Mouse (Mus musculus) embryo, embryonic 11.5 days (tissue): ENCODE measurements around the gene Cyp17a1.

Experiments used
- DNase-seq: peaks from one replicate; pipeline ENCODE4 v3.0.0-alpha.2; 2012; ENCODE audit warnings: low read depth, low spot score

The Cyp17a1 gene

DNA sequence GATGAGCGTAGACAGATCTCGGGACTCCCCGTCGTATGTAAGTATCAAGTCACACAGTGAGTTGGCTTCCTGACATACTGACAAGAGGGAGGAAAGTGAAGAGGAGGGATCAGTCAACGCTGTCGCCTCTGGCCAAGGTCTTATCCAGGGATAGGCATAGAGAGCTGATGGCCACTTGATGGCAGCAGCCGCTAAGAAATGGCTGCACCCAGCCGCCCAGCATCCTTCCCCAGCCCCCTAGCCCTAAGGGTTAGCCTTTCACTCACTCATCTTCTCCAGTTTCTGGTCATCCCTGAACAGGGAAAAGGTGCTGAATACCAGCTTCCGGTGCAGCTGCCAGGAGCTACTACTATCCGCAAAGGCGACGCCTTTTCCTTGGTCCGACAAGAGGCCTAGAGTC is 2.3 kb downstream of the Cyp17a1 start:
- peak; percentile 30 for DNase-seq

DNA sequence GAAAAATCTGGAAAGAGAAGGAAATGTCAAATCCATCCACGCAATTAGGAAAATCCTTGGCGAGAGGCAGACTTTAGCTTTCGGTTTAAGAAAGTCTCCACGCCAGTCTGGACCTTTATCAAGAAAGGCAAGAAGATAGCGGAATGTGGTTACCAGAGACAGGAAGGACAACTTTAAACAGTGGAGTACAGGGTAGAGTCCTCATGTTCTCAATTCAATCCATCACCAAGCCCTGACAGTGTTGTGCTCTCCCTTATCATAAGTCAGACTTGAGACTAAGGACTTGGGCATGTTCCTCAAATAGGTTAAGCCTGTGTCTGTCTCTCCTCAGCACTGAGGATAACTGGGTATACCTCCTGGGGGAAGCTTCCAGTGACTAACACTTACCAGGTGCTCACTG is 3.2 kb downstream of the Cyp17a1 start:
- DNase-seq = no peak

DNA sequence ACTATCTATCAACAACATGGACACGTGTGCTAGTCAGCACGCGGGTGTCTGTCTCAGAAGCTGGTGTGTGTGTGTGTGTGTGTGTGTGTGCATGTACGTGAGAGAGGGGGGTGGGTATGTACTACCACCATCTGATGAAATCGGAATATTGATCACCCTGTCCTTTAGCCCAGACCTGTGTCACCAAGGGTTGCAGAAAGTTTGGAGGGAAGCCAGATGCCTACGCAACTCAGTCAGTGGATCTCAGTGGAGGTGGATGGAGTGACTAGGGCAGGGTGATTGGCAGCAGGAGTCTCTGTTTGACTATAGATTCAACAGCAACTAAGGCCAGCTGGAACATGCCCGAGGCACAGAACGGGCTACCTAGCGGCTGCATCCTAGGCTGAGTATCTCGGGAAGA is 4.7 kb downstream of the Cyp17a1 start:
- no peak for DNase-seq

DNA sequence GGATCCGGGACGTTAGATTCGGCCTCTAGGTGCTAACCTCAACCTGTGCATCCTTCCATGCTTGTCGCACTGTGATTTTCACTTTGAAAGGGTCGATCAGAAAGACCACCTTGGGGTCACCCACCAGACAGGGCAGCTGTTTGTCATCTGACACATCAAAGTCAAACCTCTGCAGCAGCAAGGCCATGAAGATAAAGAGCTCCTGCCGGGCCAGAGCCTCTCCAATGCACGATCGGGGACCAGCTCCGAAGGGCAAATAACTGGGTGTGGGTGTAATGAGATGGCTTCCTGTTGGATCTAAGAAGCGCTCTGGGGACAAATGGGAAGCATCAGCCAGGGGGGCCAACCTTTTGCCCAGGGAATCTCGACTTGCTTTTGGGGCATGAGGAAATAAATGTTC is 5.7 kb downstream of the Cyp17a1 start:
- DNase-seq = no peak

DNA sequence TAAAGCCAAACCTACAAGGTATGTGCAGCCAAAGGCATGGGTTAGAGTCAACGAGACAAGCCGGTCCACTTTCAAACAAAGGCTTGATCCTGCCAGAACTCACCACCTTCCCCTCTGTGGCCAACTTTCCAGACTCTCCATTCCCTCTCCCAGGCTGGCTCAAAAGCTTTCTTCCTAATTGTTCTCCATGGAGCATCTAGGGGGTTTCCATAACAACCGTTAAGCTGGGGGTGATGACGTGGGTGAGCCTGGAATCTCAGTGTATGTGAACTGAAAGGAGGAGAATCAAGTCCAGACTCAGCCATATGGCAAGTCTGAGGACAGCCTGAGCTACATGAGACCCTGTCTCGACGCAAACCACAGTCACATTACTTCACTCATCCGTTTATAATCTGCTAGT is 7.5 kb downstream of the Cyp17a1 start:
- no peak for DNase-seq

DNA sequence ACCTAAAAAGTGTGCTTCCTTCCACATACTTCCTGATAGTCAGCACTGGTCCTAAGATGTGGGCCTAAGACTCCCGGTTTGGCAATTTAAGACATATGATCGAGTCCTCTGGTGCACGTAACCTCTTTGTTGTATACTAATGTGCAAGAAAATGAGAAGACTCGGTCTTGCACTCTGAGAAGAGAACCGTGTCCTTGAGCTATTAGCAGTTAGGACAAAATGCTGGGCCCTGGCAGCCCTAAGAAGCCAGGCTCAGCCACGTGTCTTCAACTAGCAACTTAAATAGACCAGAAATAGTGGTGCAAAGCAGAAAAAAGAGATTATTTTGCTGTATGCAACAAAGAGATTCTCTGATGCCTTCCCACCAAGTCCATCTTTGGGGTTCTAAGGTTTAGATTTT is 10.2 kb downstream of the Cyp17a1 start:
- DNase-seq = no peak

DNA sequence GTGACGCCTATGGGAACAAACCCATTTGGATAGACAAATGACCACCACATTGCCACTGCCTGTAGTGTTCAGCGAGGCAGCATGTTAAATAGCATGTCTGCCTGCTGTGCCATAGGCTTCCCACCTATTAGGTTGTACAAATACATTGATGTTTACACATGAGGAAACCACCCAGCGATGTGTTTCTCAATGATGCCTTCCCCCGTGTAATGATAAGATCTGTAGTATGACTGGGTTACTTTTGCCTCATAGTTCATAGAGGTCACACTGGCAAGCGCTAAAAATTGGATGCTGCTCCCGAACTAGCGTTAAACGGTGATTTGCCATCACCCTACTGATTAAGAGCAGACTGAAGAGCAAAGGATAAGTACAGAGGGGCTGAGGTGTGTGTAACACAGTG is 10.8 kb downstream of the Cyp17a1 start:
- no peak for DNase-seq

DNA sequence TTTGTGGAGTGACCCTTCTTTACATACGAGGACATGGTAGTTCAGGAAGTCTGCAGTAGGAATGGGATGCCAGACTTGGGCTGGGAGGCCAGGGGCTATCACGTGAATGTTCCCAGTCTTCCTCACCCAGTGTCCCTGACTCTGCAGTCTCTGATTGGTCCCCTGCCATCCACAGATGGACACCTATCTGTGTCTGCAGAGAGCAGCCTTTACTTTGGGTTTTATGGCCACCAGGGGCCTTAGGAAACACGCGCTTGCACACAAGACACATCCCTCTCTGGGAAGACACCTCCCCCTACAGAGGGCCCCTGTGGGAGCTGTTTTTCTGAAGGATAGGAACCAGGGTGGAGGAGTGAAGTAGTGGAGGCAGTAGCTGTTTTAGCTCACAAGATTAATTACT is 11.5 kb downstream of the Cyp17a1 start:
- DNase-seq = no peak

DNA sequence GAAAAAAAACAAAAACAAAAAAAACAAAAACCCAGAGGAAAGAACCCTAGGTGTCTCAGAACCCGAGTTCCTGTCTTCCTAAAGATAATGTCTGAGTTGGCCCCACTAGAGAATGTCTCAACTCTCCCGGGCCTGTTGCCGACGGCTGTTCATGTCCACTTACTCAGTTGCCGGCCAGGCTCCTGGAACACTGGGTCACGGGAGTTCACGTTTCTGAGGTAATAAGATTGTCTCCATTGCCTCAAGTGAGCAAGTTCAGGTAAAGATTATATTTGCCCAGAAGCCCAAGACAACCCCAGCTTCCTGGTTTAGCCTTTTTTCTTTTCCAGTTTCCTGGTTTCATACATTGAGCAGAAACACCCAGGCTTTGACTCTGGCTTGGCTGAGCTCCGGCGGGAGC is 14.1 kb downstream of the Cyp17a1 start:
- DNase-seq = no peak

DNA sequence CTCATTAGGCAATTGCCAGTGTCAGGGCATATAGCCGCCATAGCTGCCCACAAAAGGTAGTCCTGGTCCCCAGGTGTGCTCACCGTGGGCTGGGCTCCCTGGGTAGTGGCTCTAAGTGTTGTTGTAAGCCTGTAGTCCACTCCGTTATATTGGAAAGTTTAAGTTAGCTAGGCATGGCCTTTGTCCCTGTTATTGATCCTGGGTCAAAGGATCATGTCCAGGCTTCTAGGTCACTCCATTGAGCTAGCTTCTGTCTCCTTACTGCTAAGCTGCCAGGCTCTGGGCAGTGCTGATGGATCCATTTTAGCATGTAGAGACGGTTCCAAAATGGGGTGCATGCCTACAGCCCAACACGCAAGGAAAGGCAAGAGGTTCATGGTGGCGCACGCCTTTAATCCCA is 14.6 kb downstream of the Cyp17a1 start:
- DNase-seq = no peak

DNA sequence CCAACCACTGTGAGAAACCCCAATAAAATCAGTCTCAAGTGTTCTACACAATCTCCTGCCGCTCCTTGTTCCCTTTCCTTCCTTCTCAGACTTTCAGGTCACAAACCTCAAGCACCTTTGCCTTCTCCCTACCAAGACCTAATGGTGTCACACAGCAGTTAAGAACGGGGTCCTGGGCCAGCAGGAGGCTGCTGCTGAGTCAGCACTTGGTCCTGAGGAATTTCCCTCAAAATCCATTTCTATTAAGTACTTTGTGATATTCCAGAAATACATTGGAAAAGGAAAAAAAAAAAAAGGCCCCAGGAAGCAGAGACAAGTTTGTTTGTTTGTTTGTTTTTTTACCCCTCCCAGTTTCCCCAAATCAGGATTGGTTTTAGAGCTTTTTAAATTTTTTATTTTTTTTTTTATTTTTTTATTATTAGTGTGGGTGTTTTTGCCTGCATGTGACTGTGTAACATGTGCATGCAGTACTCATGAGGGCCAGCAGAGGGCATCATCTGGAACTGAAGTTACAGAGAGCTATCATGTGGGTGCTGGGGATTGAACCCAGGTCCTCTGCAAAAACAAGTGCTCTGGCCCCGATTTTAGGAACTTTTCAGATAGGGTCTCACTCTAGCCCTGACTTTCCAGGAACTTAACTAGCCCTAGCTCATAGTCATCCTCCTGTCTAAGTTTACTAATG is 15.5 kb downstream of the Cyp17a1 start:
- no peak for DNase-seq

DNA sequence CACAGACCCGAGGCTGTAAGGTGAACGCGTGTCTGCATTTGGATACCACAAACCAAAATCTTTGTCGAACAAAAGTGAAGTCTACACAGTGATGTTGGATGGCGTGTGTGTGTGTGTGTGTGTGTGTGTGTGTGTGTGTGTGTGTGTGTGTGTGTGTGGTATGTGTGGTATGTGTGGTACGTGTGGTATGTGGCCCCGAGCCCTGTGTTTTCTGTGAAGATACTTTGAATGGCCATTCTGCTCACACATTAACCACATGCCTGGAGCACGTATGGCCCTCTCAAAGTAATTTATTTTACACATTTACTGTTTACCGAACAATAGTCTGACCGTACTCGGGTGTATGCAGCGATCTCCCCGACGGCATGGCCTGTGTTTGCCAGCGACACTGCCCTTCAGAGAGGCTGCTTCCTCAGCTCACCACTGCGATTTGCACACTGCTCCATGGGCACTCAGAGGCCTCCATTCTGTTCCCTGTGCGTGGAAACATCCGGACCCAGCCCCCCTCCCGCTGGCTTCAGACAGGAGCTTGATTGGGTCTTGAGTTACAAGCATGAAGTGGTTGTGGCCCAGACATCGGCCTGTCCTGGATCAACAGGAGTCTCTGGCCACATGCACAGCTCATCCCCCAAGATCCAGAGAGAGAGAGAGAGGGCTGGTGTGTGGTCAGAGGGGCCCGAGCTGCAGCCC is 16.7 kb downstream of the Cyp17a1 start:
- no peak for DNase-seq

DNA sequence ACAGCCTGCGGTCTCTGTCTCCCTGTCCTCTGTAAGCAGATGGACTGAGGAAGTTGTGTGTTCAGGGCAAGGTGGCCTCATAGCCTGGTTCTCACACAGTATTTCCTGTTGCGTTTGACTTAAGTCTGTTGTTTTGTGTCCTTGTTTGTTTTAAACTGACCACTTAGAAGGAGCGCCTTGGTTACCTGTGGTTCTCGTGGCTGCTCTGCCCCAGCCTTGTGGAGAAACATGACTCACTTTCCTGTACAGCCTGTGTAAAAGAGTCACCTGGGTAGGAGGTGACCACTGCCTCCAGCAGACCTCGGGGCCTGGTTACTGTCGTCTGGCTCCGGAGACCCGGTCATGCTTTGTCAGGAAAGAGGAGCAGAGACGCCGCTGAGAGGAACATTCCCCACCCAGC is 17.3 kb downstream of the Cyp17a1 start:
- no peak for DNase-seq

DNA sequence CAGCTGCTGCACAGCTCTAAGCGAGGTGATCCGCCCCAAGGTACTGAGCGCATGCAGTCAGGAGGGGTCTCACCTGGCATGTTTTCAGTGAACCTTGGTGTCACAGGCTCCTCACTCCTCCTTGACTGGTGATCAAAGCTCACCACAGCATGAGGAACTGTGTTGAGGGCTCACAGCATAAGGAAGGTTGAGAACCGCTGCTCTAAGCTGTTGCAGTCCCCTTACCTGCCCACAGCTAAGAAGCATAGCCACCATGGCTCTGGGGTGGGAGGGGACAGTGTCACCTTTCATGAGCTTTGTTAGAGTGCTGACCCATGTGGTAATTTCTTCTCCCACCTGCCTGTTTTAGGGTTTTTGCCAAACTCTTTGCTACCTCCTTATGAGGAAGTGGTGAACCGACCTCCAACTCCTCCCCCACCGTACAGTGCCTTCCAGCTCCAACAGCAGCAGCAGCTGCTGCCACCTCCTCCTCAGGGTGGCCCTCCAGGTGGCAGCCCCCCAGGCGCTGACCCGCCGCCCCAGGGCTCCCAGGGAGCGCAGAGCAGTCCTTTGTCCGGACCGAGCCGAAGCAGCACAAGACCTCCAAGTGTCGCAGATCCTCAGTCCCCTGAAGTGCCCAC is 19.2 kb downstream of the Cyp17a1 start:
- DNase-seq = no peak

DNA sequence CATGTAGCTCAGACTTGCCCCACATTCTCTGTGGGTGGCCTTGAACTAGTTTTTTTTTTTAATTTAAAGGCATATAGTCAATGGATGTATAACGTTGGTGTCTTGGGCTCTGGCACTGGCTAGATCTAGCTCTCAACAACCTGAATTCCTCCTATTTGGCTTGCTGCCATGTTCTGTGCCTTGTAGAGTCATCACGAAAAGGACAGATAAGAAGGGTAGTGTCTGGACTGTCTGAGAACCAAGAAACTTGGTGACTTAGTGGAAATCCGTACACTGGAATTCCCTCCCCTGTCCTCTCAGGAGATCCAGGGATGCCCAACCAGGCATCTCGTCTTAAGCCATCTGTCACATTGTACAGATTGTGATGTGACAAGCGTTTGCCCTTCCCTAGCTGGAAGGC is 19.8 kb downstream of the Cyp17a1 start:
- no peak for DNase-seq

DNA sequence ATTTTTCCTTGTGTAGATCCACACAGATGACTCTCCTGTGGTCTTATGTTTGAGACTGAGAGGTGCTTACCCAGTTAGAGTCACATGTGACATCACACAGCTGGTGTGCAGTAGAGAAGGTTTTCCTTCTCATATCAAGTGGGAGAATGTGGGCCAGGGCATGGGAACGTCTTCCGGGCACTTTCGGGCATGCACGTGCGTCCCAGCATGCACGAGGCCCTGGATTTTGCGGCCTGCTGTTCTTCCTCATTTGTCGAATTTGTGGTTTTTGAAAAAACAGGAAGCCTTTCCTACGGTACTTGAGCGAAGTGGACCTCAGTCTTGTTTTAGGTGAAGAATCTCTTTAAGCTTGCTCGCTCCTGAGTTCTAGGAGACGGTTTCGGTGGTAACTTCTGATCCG is 24.4 kb downstream of the Cyp17a1 start:
- DNase-seq = no peak

DNA sequence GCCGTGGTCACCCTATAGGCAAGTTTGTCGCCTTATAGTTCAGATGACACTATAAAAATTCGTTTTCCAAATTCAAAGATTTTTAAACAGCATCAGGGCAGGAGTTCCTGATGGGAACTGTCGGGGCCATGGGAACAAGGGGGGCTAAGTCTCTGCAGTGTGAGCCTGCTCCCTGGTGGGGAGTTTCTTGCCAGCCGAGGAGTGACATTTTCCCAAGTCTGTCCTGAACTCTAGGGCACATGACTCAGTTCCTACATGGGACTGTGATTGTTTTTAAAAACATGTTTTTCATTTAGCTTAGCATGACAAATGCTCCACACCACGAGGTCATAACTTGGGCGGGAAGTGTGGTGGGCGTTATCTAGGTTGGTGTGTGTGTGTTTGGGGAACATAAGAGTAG is 25.1 kb downstream of the Cyp17a1 start:
- DNase-seq = no peak

DNA sequence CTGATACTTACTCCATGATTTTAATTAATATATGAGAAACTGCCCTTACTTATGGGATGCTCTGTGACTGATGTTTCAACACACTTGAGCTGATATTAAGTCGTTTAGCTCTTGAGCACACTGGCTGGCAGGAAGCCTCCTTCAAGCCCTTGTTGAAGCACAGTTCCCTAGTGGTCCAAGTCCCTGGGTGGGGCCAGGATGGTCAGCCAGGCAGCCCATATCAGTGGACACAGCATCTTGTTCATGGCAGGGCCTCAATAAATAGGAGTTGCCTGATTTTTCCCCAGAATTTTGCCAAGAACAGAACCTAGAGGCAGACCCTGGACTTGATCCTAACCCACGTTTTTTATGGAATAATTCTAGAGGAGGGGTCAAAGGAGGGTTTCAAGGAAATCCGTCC is 25.7 kb downstream of the Cyp17a1 start:
- no peak for DNase-seq

DNA sequence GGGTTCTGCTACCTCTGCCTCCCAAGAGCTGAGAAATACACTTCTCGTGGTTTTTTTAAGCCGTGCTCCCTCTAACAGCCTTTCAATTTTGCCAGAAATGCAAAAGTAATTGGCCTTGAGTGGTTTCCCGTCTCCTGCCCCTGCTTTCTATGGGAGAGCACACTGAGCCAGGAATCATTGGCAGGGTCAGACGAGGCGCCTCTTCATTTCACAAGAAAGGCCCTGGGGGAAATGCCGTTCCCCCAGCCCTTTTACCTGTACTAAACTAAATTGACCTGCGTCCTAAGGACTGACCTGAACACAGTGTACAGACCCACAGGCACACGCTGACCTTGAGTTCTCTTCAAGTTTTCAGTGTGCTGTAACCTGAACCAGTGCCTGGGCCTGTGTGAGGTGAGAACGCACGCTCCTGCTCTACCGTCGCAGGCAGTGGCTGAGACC is 26.9 kb downstream of the Cyp17a1 start:
- no peak for DNase-seq

DNA sequence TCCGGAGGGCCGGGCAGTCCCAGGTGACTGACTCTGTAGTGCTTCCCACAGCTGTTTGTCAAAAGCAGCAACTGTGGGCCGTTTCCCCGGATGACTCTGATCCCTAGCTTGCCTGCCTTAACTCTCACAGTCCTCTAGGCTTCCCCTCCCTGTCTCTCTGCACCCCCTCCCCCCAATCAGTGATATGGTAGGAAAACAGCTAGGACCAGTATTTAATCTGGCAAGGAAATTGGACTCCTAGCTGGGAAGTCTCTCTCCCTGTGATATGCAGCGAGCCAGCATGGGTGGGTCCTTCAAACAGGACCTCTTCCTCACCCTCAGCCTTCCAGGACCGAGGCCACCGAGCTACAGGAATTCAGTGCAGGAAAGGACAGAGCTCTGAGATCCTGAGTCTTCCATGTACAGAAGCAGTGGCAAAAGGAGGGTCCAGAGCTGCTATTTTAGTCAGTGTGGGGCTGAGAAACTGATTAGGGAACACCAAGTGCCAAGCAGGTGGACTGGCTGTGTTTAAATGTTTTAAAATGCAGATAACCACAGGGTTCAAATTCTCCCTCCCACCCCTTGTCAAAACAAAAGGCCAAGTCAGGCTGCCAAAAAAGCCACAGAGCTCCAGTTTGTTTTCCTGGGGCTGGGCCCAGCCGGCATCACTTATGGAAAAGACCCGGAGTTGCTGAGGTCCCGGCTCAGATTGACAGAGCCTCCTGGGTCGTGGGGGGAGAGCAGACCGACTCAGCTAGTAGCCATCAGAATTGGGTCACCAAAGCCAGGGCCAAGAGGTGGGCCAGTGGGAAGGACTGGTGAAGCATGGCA is 28.0 kb downstream of the Cyp17a1 start:
- DNase-seq = no peak

DNA sequence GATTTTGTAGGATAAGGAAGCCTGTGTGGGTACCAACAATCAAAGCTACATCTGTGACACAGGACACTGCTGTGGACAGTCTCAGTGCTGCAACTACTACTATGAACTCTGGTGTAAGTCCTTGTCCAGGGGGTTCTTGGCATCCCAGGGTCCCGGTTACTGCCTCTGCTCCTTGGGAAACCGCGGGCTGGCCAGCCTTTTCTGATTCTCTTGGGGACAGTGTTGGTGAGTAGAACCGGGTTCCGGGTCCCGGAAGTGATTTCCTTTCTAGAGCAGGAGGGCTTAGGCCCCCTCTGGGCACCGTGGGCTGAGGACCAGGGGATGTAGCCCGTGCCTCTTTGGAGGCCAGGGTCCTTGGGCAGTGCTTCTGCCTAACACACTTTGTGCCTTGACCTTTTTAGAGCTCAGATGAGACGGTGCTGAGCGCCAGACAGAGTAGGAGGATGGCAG is 28.6 kb downstream of the Cyp17a1 start:
- DNase-seq = no peak

DNA sequence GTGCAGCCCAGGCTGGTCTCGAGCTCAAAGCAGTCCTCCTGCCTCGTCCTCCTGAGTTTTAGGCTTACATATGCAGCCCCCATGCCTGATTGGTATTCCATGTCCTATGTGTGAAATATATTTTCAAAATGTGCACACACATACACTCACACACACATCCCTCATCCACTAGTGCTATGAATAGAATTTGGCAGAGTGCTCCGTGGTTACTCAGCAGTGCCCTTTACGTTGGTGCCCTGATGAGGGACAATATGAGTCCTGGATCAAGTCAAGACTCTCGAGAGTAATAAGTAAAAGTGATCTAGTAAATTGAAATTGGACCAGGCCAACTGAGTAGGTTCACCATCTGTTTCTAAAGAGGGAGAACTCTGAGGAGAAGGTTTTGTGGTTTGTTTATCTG is 29.7 kb downstream of the Cyp17a1 start:
- no peak for DNase-seq
